ENCODE assay signal across 8 mouse cellular contexts in the genomic region with DNA sequence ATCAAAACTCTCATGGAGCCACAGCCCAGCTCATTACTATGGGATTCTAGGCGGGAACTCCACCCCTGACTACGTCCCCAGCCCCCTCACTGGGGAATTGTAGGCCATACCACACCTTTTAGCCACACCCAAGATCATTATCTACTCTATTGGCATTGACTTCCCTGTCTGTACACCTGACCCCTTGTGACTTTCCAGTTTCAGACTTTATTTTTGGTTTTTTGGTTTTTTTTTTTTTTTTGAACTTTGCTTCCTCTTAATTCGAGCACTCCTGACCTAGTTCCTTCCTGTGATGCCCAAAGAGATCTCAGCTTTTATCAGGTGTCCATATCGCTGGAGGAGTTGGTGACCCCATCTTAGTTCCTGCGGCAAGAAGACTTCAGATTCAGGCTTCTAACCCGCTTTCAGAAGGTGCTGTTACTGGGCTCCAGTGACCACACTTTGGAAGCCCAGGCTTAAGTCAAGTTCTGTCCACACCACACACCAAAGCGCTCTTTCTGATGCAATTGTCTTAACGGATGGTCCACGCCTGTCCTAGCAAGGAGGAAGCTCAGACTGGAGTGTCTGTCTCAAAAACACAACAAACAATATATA. TPM values are rescaled to one million over a fixed set of nuclear protein-coding genes. Genes with fewer than 3 reads are reported as not detected.
A peak's percentile ranks its signal among the peaks of the same experiment; 100 is the strongest.
DNase-seq lines count a peak whose midpoint lies in the region; ATAC-seq and TF ChIP-seq lines count a peak whose summit lies in the region.
"Had no signal": no experiment of that assay in that cellular context is flagged by ENCODE, and none has a peak within 500 bp of the region (broad histone marks: within the 10 kb centered on the region; RNA-seq: fewer than 3 reads in every experiment).

A gene (minus strand): TSS at position 71 of the 594 bp plus-strand sequence.

- 62% methylated on average over 9 of the region's 9 CpGs for WGBS in lung, postnatal 0 days
- WGBS in forebrain, embryonic 12.5 days, result 73% methylated on average over 9 of the region's 9 CpGs
- WGBS in limb, embryonic 13.5 days, result 75% methylated on average over 9 of the region's 9 CpGs
- WGBS in small intestine, adult 2 months, result 27% methylated on average over 9 of the region's 9 CpGs

- H3K27ac ChIP-seq in lung, postnatal 0 days (ENCODE audit: low read length), result peak within 1 kb of the TSS; percentile 69
- no peak within 1 kb of the TSS for H3K27ac ChIP-seq in forebrain, embryonic 12.5 days
- H3K27ac ChIP-seq in limb, embryonic 13.5 days, result no peak within 1 kb of the TSS
- peak within 1 kb of the TSS; percentile 98 for H3K27ac ChIP-seq in small intestine, adult 2 months (ENCODE audit: insufficient read depth, low read depth, low read length)

- no peak for TF ChIP-seq EP300 in lung, postnatal 0 days (IDR thresholded peaks at IDR 0.05)

- DNase-seq in lung, postnatal 0 days (ENCODE audit: low spot score), result peak; percentile 43
- no peak for DNase-seq in lung, adult 18-20 months
- DNase-seq in embryo, embryonic 9.5 days (ENCODE audit: extremely low spot score), result no peak
- DNase-seq: adrenal gland, postnatal 36 days had no signal

- 0 out of 2 replicates have a peak, but pooled peaks have one; percentile 1 for TF ChIP-seq CTCF in lung, postnatal 0 days (IDR thresholded peaks at IDR 0.05)
- no peak for TF ChIP-seq CTCF in small intestine, adult 2 months (IDR thresholded peaks at IDR 0.05; ENCODE audit: extremely low read depth, insufficient read length, insufficient replicate concordance, low read depth, low read length)

- H3K9ac ChIP-seq in lung, postnatal 0 days (replicated peaks; ENCODE audit: low read depth), result 0 out of 2 replicates have a peak within 1 kb of the TSS, but pooled peaks have one; percentile 29
- H3K9ac ChIP-seq in forebrain, embryonic 12.5 days, result no peak within 1 kb of the TSS
- H3K9ac ChIP-seq in limb, embryonic 13.5 days, result peak within 1 kb of the TSS; percentile 50

- peak within 1 kb of the TSS; percentile 25 for H3K4me3 ChIP-seq in lung, postnatal 0 days (ENCODE audit: low read depth, low read length)
- H3K4me3 ChIP-seq in forebrain, embryonic 12.5 days (replicated peaks), result peak within 1 kb of the TSS; percentile 87; the same call in 1 of the 2 replicates
- peak within 1 kb of the TSS; percentile 79 for H3K4me3 ChIP-seq in limb, embryonic 13.5 days
- peak within 1 kb of the TSS; percentile 74 for H3K4me3 ChIP-seq in small intestine, adult 2 months (ENCODE audit: low read depth, low read length)

- H3K4me1 ChIP-seq in lung, postnatal 0 days (ENCODE audit: insufficient read depth, low read depth, low read length), result peaks cover 25% of the 10 kb centered on the region; the same call in 1 of the 2 replicates
- peaks cover 44% of the 10 kb centered on the region for H3K4me1 ChIP-seq in forebrain, embryonic 12.5 days
- peaks cover 42% of the 10 kb centered on the region for H3K4me1 ChIP-seq in limb, embryonic 13.5 days
- peaks cover 38% of the 10 kb centered on the region for H3K4me1 ChIP-seq in small intestine, adult 2 months (ENCODE audit: control insufficient read depth, insufficient read depth, insufficient read length, low read length)

- no peaks in the 10 kb centered on the region for H3K27me3 ChIP-seq in lung, postnatal 0 days (replicated peaks; ENCODE audit: insufficient read depth, low read length)
- peaks cover 32% of the 10 kb centered on the region for H3K27me3 ChIP-seq in forebrain, embryonic 12.5 days
- peaks cover 46% of the 10 kb centered on the region for H3K27me3 ChIP-seq in limb, embryonic 13.5 days
- no peaks in the 10 kb centered on the region for H3K27me3 ChIP-seq in small intestine, adult 2 months (ENCODE audit: control insufficient read depth, insufficient read depth, low read length)

- H3K4me2 ChIP-seq in lung, postnatal 0 days (replicated peaks; ENCODE audit: low read depth, low read length), result peak within 1 kb of the TSS; percentile 54
- H3K4me2 ChIP-seq in forebrain, embryonic 12.5 days, result peak within 1 kb of the TSS; percentile 6; the same call in 1 of the 2 replicates
- peak within 1 kb of the TSS; percentile 91 for H3K4me2 ChIP-seq in limb, embryonic 13.5 days (replicated peaks)

- no peaks in the 10 kb centered on the region for H3K9me3 ChIP-seq in lung, postnatal 0 days (ENCODE audit: low read length)
- no peaks in the 10 kb centered on the region for H3K9me3 ChIP-seq in forebrain, embryonic 12.5 days
- H3K9me3 ChIP-seq in limb, embryonic 13.5 days, result no peaks in the 10 kb centered on the region

- ATAC-seq in lung, postnatal 0 days, result no peak
- ATAC-seq in forebrain, embryonic 12.5 days (ENCODE audit: low FRiP score), result no peak
- no peak for ATAC-seq in limb, embryonic 13.5 days (ENCODE audit: low FRiP score, low read depth)
- no peak for ATAC-seq in frontal cortex, adult (ENCODE audit: low TSS enrichment)

- H3K36me3 ChIP-seq in lung, postnatal 0 days (ENCODE audit: insufficient read depth, low read length), result no peaks in the 10 kb centered on the region
- peaks cover 12% of the 10 kb centered on the region; the same call in 1 of the 2 replicates for H3K36me3 ChIP-seq in forebrain, embryonic 12.5 days (replicated peaks)
- H3K36me3 ChIP-seq in limb, embryonic 13.5 days, result no peaks in the 10 kb centered on the region
- H3K36me3 ChIP-seq in small intestine, adult 2 months (ENCODE audit: control insufficient read depth, insufficient read depth, low read length), result peaks cover 2% of the 10 kb centered on the region; the same call in 1 of the 2 replicates

- no peak for TF ChIP-seq POLR2A in small intestine, adult 2 months (IDR thresholded peaks at IDR 0.05; ENCODE audit: low read depth, low read length)

RNA-seq across cellular contexts. Expression of the gene that starts here (rescaled TPM):
- polyA plus RNA-seq in lung, postnatal 0 days (2015; fragmentation: Nextera tagmentation; extraction: Ambion mirVana), result 24.1 and 30.8 TPM in 2 replicates
- 9.7 and 11.4 TPM in 2 replicates for polyA plus RNA-seq in forebrain, embryonic 12.5 days (2016; fragmentation: Nextera tagmentation; extraction: Ambion mirVana)
- 2.6 and 2.9 TPM in 2 replicates for polyA plus RNA-seq in limb, embryonic 13.5 days (2015; fragmentation: Nextera tagmentation; extraction: Ambion mirVana)
- polyA plus RNA-seq in small intestine, adult 2 months (2012; rRNA removed), result 124 and 239 TPM in 2 replicates

Comparison
In these comparisons a context has a peak if more than half of its experiments do, and no peak if none do; other contexts are left out.
1. H3K27ac ChIP-seq: peak in lung, postnatal 0 days (single experiment) and small intestine, adult 2 months (single experiment); none in forebrain, embryonic 12.5 days (single experiment) and limb, embryonic 13.5 days (single experiment).
2. H3K4me2 ChIP-seq: peak in every context shown above with its lines; median percentile 91 in limb, embryonic 13.5 days; 54 in lung, postnatal 0 days; 6 in forebrain, embryonic 12.5 days.
3. H3K4me3 ChIP-seq: peak in every context shown above with its lines; median percentile 87 in forebrain, embryonic 12.5 days; 79 in limb, embryonic 13.5 days; 74 in small intestine, adult 2 months; 25 in lung, postnatal 0 days.